Mouse (Mus musculus) kidney, embryonic 14.5 days (tissue): Measurements from ENCODE around the gene Vpreb3. TPM values are rescaled to one million over a fixed set of nuclear protein-coding genes. Genes with fewer than 3 reads are reported as not detected.
A peak's percentile ranks its signal among the peaks of the same experiment; 100 is the strongest.

Source experiments
- ATAC-seq: fragments of 200-750 bp; cut with Nextera tagmentation; 2 replicates; pipeline ENCODE4 v1.8.0; 2017; ENCODE audit warnings: moderate number of reproducible peaks, mild to moderate bottlenecking, moderate TSS enrichment, moderate library complexity; ENCODE audit not compliant: low FRiP score, low TSS enrichment
- H3K27ac ChIP-seq: fragments of 300-500 bp; sonication (generic); 2 replicates; pipeline ENCODE4 v1.5.1; 2014; ENCODE audit warnings: low read depth, mild to moderate bottlenecking, low read length, moderate library complexity, mixed read lengths
- H3K27me3 ChIP-seq: fragments of 300-500 bp; sonication (generic); 2 replicates; pipeline ENCODE4 v1.6.1; 2014; ENCODE audit warnings: mild to moderate bottlenecking, low read length; ENCODE audit not compliant: control insufficient read depth, insufficient read depth
- H3K36me3 ChIP-seq: fragments of 300-500 bp; sonication (generic); 2 replicates; pipeline ENCODE4 v1.6.1; 2014; ENCODE audit warnings: low read length, mixed read lengths; ENCODE audit not compliant: control insufficient read depth, insufficient read depth
- H3K4me1 ChIP-seq: fragments of 300-500 bp; sonication (generic); 2 replicates; pipeline ENCODE4 v1.6.1; 2014; ENCODE audit warnings: low read length, mixed read lengths; ENCODE audit not compliant: control insufficient read depth, insufficient read depth
- H3K4me2 ChIP-seq: fragments of 300-500 bp; sonication (generic); replicated peaks from 2 replicates; pipeline ENCODE4 v1.6.1; 2014; ENCODE audit warnings: low read depth, mild to moderate bottlenecking, low read length
- H3K4me3 ChIP-seq: fragments of 300-500 bp; sonication (generic); 2 replicates; pipeline ENCODE4 v1.5.1; 2014; ENCODE audit warnings: mild to moderate bottlenecking, low read length
- H3K9ac ChIP-seq: fragments of 300-500 bp; sonication (generic); 2 replicates; pipeline ENCODE4 v1.6.1; 2014; ENCODE audit warnings: low read depth, mild to moderate bottlenecking, low read length, moderate library complexity
- H3K9me3 ChIP-seq: fragments of 300-500 bp; sonication (generic); 2 replicates; pipeline ENCODE4 v1.6.1; 2016; ENCODE audit warnings: low read length; ENCODE audit not compliant: control insufficient read depth
- WGBS: fragments of 180-500 bp; shearing (Covaris S2); extraction: QIAGEN DNeasy Blood & Tissue Kit; methylation state at CpG from one replicate; pipeline ENCODE4 v1.1.7; 2014; 5-methylcytosine and 5-hydroxymethylcytosine counted together
- polyA plus RNA-seq: library from polyadenylated mRNA; unstranded; fragments of >200 nt; fragmentation: Nextera tagmentation; extraction: Ambion mirVana; gene quantifications from 2 replicates; pipeline ENCODE4 v1.2.1, GENCODE M21; 2014

Gene Vpreb3
- polyA plus RNA-seq = 1.1 and 1.4 TPM in 2 replicates

DNA sequence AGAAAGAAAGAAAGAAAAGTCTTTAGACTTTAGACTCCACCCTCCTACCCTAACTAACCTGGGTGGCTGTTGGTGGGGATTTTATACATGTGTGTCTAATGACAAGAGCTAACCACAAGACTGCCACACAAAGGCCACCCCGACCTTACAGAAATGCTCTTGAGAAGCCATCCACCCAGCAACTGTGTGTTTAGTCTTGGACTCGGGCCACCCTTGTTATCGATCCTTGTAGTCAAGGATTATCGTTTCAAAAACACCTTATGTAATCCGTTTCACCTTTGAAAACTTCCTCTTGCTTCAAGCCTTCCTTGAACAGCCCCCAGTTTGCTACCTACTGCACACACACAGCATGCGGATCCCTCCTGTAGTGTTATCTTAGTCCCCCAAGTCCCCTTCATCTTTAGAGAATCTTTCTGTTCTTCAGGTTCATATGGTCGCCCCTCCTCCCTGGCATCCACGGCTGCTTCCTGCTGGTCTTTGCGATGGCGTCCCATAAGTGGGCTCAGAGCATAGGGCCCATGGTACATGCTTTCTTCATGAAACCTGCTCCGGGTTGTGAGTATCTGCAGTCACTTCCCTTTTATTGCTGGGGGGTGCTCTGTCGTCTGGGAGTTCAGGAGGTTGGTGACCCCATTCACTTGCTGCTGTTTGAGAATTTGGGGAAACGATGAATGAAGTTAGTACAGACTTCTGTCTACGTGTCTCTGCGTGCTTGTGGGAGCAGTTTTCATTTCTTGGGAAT is at the start of gene Vpreb3:
Vpreb3 (plus strand) TSS at position 322 of the 742 bp plus-strand sequence.
- Histone ChIP-seq H3K9me3 (no peaks in the 10 kb centered on the region), H3K27ac (0 out of 2 replicates have a peak within 1 kb of the TSS, but pooled peaks have one; percentile 33), H3K4me3 (no peak within 1 kb of the TSS), H3K27me3 (no peaks in the 10 kb centered on the region), H3K4me1 (0 out of 2 replicates have a peak, but pooled peaks cover 5% of the 10 kb centered on the region), H3K36me3 (no peaks in the 10 kb centered on the region), H3K9ac (no peak within 1 kb of the TSS), H3K4me2 (no peak within 1 kb of the TSS)
- 82% methylated on average over 15 of the region's 15 CpGs for WGBS
- ATAC-seq = no peak

DNA sequence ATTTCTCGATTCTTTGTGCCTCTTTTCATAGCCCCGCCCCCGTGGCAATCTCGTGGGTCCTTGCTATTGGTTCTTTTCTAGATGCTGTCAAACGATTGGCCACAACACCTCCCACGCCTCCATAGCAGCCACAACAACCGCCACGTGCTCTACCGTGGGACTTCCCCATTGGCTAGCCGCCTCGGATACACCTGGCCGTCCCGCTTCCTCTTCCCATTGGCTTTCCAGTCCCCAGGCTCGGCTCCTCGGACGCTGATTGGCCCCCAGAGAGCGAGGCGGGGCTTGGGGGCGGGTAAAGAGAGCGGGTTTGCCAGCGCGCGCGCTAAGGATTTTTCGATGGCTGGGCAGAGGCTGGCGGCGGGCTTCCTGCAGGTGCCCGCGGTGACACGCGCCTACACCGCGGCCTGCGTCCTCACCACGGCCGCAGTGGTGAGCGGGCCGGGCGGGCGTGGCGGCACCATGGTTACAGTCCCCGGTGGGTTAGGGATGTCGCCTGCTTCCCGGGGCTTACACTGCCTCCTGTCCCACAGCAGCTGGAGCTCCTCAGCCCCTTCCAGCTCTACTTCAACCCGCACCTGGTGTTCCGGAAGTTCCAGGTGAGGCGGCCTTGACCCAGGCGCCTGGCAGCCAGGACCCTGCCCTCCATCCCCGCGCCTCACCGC is 49.6 kb upstream of the Vpreb3 start, which contains the start of gene Derl3:
Derl3 (plus strand) TSS at position 325 of the 662 bp plus-strand sequence.
- peak within 1 kb of the TSS; percentile 46 for H3K9ac ChIP-seq
- peak; percentile 98 for ATAC-seq
- no peaks in the 10 kb centered on the region for H3K9me3 ChIP-seq
- H3K4me1 ChIP-seq = peaks cover 17% of the 10 kb centered on the region
- peak within 1 kb of the TSS; percentile 47 for H3K4me3 ChIP-seq
- under 1% methylated on average over 47 of the region's 51 CpGs for WGBS
- peak within 1 kb of the TSS; percentile 93 for H3K4me2 ChIP-seq
- H3K27me3 ChIP-seq = no peaks in the 10 kb centered on the region
- H3K36me3 ChIP-seq = peaks cover 36% of the 10 kb centered on the region
- no peak within 1 kb of the TSS for H3K27ac ChIP-seq

DNA sequence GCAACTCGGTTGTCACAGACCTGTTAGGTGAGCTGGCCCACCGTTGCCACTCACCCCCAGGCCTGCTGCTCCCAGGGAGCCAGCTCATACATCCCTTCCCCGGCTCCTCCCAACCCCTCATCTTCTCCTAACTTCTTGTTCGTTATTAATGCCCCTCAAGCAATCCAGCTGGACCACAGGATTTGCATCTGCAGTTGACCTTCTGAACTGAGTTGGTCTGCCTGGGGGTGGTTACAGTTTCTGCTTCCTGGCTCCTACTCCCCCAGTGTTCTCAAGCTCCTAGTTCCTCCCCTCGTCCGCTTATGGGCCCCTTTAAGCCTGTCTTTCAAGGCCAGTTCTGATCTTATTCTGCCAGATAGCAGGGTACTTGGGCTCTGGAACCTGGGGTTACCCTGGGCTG is 48.3 kb upstream of the Vpreb3 start:
- Histone ChIP-seq H3K27me3 (no peaks in the 10 kb centered on the region), H3K9me3 (no peaks in the 10 kb centered on the region), H3K4me1 (peaks cover 9% of the 10 kb centered on the region), H3K4me2 (no peak overlapping the region), H3K9ac (no peak overlapping the region), H3K27ac (no peak overlapping the region), H3K4me3 (no peak overlapping the region), H3K36me3 (peaks cover 43% of the 10 kb centered on the region)
- 46% methylated on average over 6 of the region's 6 CpGs for WGBS
- no peak for ATAC-seq

DNA sequence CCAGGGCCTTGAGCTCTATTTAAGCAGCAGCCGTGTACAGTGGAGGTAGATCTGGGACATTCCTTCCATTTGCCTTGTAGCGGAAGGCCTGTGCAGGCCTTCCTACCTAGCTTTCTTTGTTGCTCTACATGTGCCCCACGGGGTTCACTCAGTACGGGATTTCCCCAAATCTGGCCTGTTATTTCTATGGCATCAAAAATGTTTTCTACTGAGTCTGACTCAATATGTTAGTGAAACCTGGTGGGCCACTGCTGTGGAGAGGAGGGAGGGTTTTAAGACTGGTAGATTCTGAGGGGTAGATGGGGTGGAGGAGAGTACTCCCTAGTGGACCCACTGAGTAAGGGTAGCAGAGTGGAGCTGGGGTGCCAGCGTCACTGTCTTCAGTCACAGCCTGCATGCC is 47.1 kb upstream of the Vpreb3 start:
- no peaks in the 10 kb centered on the region for H3K9me3 ChIP-seq
- H3K36me3 ChIP-seq = peaks cover 53% of the 10 kb centered on the region
- H3K4me3 ChIP-seq = no peak overlapping the region
- no peak overlapping the region for H3K4me2 ChIP-seq
- WGBS = 89% methylated on average over 5 of the region's 5 CpGs
- no peaks in the 10 kb centered on the region for H3K27me3 ChIP-seq
- H3K27ac ChIP-seq = no peak overlapping the region
- H3K9ac ChIP-seq = no peak overlapping the region
- no peak for ATAC-seq
- H3K4me1 ChIP-seq = peaks cover 6% of the 10 kb centered on the region; the same call in 1 of the 2 replicates

DNA sequence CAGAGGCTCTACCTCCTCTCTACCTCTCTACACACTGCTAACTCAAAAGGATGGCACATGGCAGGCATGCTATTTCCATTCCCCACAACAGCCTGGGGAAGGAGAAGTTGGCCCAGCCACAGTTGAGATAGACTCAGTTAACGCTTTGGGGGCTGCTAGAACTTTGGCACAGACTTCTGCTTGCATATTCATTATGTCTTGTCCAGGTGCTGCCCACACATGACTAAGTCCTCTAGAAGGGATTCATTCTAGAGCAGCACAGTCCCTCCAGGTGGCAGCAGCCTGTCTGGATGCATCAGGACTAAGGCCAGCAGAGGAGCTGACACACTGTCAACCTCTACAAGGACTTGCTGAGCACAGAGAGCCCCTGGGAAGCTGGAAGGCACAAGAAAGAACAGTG is 46.6 kb upstream of the Vpreb3 start:
- no peak overlapping the region for H3K4me2 ChIP-seq
- no peaks in the 10 kb centered on the region for H3K9me3 ChIP-seq
- H3K4me1 ChIP-seq = peaks cover 6% of the 10 kb centered on the region; the same call in 1 of the 2 replicates
- H3K36me3 ChIP-seq = peaks cover 57% of the 10 kb centered on the region
- ATAC-seq = no peak
- no peaks in the 10 kb centered on the region for H3K27me3 ChIP-seq
- H3K9ac ChIP-seq = no peak overlapping the region
- no peak overlapping the region for H3K27ac ChIP-seq
- no peak overlapping the region for H3K4me3 ChIP-seq
- 96% methylated on average over 1 of the region's 1 CpGs for WGBS

DNA sequence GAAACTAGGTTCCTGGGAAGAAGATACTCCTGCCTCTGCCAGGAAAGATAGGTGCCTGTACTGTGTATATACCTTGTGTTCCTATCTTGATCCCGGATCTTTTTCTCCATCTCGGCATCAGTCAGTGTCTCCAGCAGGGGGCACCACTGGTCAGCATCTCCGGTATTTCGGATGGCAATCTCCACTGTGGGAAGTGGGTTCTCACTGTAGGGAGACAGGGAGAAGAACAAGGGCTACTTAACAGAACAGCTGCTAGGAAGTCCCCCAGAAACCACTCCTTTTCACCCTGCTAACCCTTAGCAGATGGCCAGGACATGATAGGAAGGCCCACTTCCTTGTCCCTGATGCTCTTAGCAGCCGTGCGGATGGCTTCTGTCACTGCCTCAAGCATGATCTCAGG is 45.5 kb upstream of the Vpreb3 start:
- Histone ChIP-seq H3K4me3 (no peak overlapping the region), H3K9ac (no peak overlapping the region), H3K27me3 (no peaks in the 10 kb centered on the region), H3K27ac (no peak overlapping the region), H3K36me3 (peaks cover 68% of the 10 kb centered on the region), H3K4me1 (peaks cover 6% of the 10 kb centered on the region; the same call in 1 of the 2 replicates), H3K4me2 (no peak overlapping the region), H3K9me3 (no peaks in the 10 kb centered on the region)
- 40% methylated on average over 6 of the region's 6 CpGs for WGBS
- ATAC-seq = no peak

DNA sequence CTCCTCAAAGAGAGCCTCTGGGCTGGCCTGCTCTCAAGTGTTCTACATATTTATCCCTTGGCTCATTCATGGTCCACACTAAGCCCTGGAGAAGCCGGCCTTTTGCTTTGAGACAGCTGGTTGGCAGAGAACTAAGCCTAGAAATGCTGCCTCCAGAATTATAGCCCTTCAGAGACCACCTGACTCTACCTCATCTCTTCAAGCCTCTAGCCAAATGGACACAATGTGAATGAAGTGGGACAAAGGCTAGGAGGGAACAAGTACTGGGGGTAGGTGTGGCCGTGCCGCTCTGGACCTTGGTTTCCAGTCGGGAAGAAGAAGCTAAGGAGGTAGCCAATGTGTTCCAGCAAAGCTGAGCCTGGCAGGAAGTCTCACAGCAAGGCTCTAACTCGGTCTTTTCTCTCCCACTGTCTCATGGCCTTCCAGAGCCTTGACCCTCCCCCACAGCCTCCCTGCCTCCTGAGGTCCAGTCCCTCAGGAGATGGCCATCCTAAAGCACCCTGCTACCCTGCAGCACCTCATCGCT is 44.8 kb upstream of the Vpreb3 start:
- 76% methylated on average over 6 of the region's 6 CpGs for WGBS
- peaks cover 6% of the 10 kb centered on the region; the same call in 1 of the 2 replicates for H3K4me1 ChIP-seq
- no peak overlapping the region for H3K4me2 ChIP-seq
- no peak overlapping the region for H3K9ac ChIP-seq
- H3K4me3 ChIP-seq = no peak overlapping the region
- peaks cover 76% of the 10 kb centered on the region for H3K36me3 ChIP-seq
- no peak overlapping the region for H3K27ac ChIP-seq
- no peak for ATAC-seq
- no peaks in the 10 kb centered on the region for H3K9me3 ChIP-seq
- no peaks in the 10 kb centered on the region for H3K27me3 ChIP-seq

DNA sequence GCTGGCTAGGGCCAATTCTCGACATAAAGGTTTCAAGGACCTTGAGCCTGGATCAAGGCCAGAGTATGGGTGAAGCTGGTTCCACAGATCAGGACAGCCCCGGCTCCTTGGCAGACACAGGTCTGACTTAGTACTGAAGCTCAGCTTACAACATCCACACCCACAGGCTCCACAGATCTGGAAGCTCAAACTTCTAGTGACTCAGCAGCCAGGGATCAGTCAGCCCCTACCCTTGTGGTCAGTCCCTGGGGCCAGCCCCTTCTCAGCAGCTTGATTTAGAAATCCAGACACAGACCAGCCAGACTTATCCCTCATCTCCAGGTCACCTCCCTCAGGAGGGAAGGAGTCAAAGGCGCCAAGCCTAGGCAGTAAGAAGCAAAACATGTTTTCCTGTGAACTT is 44.0 kb upstream of the Vpreb3 start:
- H3K4me3 ChIP-seq = no peak overlapping the region
- no peak overlapping the region for H3K4me2 ChIP-seq
- H3K27ac ChIP-seq = no peak overlapping the region
- H3K9ac ChIP-seq = no peak overlapping the region
- H3K36me3 ChIP-seq = peaks cover 83% of the 10 kb centered on the region
- no peak for ATAC-seq
- no peaks in the 10 kb centered on the region for H3K4me1 ChIP-seq
- H3K27me3 ChIP-seq = no peaks in the 10 kb centered on the region
- 78% methylated on average over 3 of the region's 3 CpGs for WGBS
- H3K9me3 ChIP-seq = no peaks in the 10 kb centered on the region

DNA sequence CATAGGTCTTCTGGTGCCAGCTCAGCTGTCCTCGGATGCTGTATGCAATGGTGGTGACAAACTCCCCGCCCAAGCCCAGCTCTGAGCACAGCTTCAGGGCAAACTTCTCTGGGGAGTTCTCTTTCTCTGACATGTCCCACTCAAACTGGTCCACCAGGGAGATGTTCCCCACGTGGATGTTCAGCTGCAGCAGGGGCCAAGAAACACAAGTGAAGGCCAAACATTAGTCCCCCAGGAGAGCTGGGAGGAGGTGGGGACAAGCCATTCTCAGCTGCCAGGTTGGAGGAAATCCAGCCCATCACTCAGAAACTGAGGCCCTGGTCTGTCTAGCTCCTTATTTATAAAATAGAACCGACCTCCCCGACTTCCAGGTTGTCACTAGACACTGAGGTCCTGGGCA is 38.5 kb upstream of the Vpreb3 start:
- H3K27ac ChIP-seq = no peak overlapping the region
- no peak for ATAC-seq
- H3K4me3 ChIP-seq = no peak overlapping the region
- no peak overlapping the region for H3K9ac ChIP-seq
- H3K9me3 ChIP-seq = no peaks in the 10 kb centered on the region
- H3K27me3 ChIP-seq = no peaks in the 10 kb centered on the region
- 86% methylated on average over 5 of the region's 5 CpGs for WGBS
- peaks cover 90% of the 10 kb centered on the region for H3K36me3 ChIP-seq
- no peak overlapping the region for H3K4me2 ChIP-seq
- no peaks in the 10 kb centered on the region for H3K4me1 ChIP-seq
